In the genomic region with DNA sequence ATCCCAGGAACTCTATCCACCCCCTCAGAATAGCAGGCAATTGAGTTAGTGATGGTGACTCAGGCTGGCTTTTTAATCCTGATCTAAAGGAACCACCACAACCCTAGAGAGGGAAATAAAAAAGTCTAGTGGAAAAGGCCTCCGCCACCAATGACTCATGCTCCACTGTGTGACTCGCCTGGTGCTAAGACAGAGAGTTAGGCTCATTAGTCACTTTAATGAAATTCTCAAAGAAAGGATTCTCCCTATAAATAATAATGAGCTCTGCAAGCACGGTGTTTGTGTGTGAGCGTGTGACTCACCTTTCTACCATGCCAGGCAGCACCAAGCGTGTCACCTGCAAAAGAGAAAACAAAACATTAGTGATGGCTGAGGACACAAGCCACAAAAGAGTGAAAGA, we compare ENCODE assay signal across 26 mouse cellular contexts. TPM values are rescaled to one million over a fixed set of nuclear protein-coding genes. Genes with fewer than 3 reads are reported as not detected.
DNase-seq lines count a peak whose midpoint lies in the region; ATAC-seq and TF ChIP-seq lines count a peak whose summit lies in the region.
"Had no signal": no experiment of that assay in that cellular context is flagged by ENCODE, and none has a peak within 500 bp of the region (broad histone marks: within the 10 kb centered on the region; RNA-seq: fewer than 3 reads in every experiment).

No protein-coding gene starts in this region.

- WGBS in kidney, postnatal 0 days: 78% methylated on average over 5 of the region's 5 CpGs

- no peaks in the 10 kb centered on the region for H3K4me1 ChIP-seq in kidney, postnatal 0 days (replicated peaks; ENCODE audit: insufficient read depth, low read length)
- H3K4me1 ChIP-seq: hindbrain, embryonic 10.5 days; liver, embryonic 15.5 days had no signal

- no peaks in the 10 kb centered on the region for H3K9me3 ChIP-seq in kidney, postnatal 0 days (replicated peaks; ENCODE audit: low read length)
- H3K9me3 ChIP-seq: hindbrain, embryonic 10.5 days; limb, embryonic 13.5 days; liver, embryonic 15.5 days had no signal

- DNase-seq in kidney, postnatal 0 days (ENCODE audit: low spot score): no peak
- DNase-seq in kidney, postnatal 4 days: no peak
- DNase-seq in 3134 (ENCODE audit: extremely low read depth, insufficient read length, low spot score) (peak; percentile 61), 3T3-L1 (ENCODE audit: low read depth, low spot score) (peak; percentile 91)
- DNase-seq in adrenal gland, postnatal 36 days: peak; percentile 50 to 55
- DNase-seq in cerebellum, postnatal 25 days: no peak
- DNase-seq in B cell, adult 2 months: no peak
- no peak for DNase-seq in spleen, adult 18-20 months
- DNase-seq: cerebellum, adult 11-12 months; gastrocnemius, postnatal 14 days; heart, adult 2 months; kidney, adult 2 months; kidney, postnatal 25 days; layer of hippocampus, adult 9-11 months; midbrain, embryonic 14.5 days had no signal

- H3K4me2 ChIP-seq in kidney, postnatal 0 days (ENCODE audit: low read length): no peak overlapping the region
- H3K4me2 ChIP-seq: limb, embryonic 13.5 days; liver, embryonic 15.5 days had no signal

- no peaks in the 10 kb centered on the region for H3K27me3 ChIP-seq in kidney, postnatal 0 days (ENCODE audit: insufficient read depth, low read length)
- H3K27me3 ChIP-seq: limb, embryonic 13.5 days; liver, embryonic 15.5 days had no signal

- H3K4me3 ChIP-seq in kidney, postnatal 0 days (replicated peaks; ENCODE audit: low read depth, low read length): no peak overlapping the region
- H3K4me3 ChIP-seq: erythroblast, embryonic 14.5 days; heart, adult 2 months; hindbrain, embryonic 10.5 days; limb, embryonic 13.5 days; liver, embryonic 15.5 days had no signal

- no peaks in the 10 kb centered on the region for H3K36me3 ChIP-seq in kidney, postnatal 0 days (ENCODE audit: insufficient read depth, low read length)
- H3K36me3 ChIP-seq: liver, embryonic 15.5 days had no signal

- peak; percentile 29; the same call in 1 of the 2 replicates for ATAC-seq in kidney, postnatal 0 days (replicated peaks; ENCODE audit: low FRiP score, low read depth)
- ATAC-seq: forebrain, embryonic 16.5 days; lung, postnatal 0 days had no signal

- H3K9ac ChIP-seq in kidney, postnatal 0 days (ENCODE audit: low read depth, low read length): no peak overlapping the region
- H3K9ac ChIP-seq: limb, embryonic 13.5 days; liver, embryonic 15.5 days had no signal

- H3K27ac ChIP-seq in kidney, postnatal 0 days: no peak overlapping the region
- H3K27ac ChIP-seq: heart, adult 2 months; hindbrain, embryonic 10.5 days; limb, embryonic 13.5 days; liver, embryonic 15.5 days had no signal

- no peak for TF ChIP-seq CTCF in kidney, postnatal 0 days (IDR thresholded peaks at IDR 0.05; ENCODE audit: low read depth)

RNA-seq across cellular contexts. Expression of a gene that starts 41.3 kb away (rescaled TPM):
- polyA plus RNA-seq in kidney, postnatal 0 days (2015; fragmentation: Nextera tagmentation; extraction: Ambion mirVana): 74.9 and 75.0 TPM in 2 replicates
- total RNA-seq in adrenal gland, postnatal 36 days (2021): 10 to 100 TPM; 38.6 to 53.1 TPM

RNA-seq across cellular contexts. Expression of a gene that starts 55.8 kb away (rescaled TPM):
- polyA plus RNA-seq in kidney, postnatal 0 days (2015; fragmentation: Nextera tagmentation; extraction: Ambion mirVana): not detected in 2 replicates
- total RNA-seq in adrenal gland, postnatal 36 days (2021): not detected
- total RNA-seq: heart, adult 2 months; megakaryocyte progenitor cell, adult 5-6 weeks; neutrophil, adult 5-6 weeks had no signal
- polyA plus RNA-seq: brain, embryonic 14.5 days; embryonic facial prominence, embryonic 11.5 days; erythroblast, embryonic 14.5 days; forebrain, embryonic 16.5 days; heart, adult 2 months; heart, embryonic 16.5 days; hindbrain, embryonic 10.5 days; kidney, adult 2 months; limb, embryonic 13.5 days; liver, embryonic 15.5 days; lung, postnatal 0 days; midbrain, embryonic 14.5 days had no signal

Comparison
In these comparisons a context has a peak if more than half of its experiments do, and no peak if none do; other contexts are left out.
1. DNase-seq: peak in 3134 (single experiment), 3T3-L1 (single experiment) and adrenal gland, postnatal 36 days (2 of 2); none in kidney, postnatal 0 days (single experiment), kidney, postnatal 4 days (0 of 2), cerebellum, postnatal 25 days (0 of 2), B cell, adult 2 months (0 of 2) and spleen, adult 18-20 months (0 of 2).